Mouse (Mus musculus): ENCODE results near the gene Ppp1r12a.

- TF ChIP-seq CTCF (IDR thresholded peaks at IDR 0.05; ENCODE audit: control insufficient read depth, insufficient read depth, insufficient read length) = no peak
- TF ChIP-seq MYOD1 (IDR thresholded peaks at IDR 0.05; ENCODE audit: control insufficient read depth, insufficient read length, low read depth) = no peak
- TF ChIP-seq MAX (IDR thresholded peaks at IDR 0.05) = no peak
- TF ChIP-seq CEBPB (IDR thresholded peaks at IDR 0.05; ENCODE audit: low read depth) = no peak
- no peak for TF ChIP-seq FOSL1 (IDR thresholded peaks at IDR 0.05; ENCODE audit: insufficient read depth, low read length, poor library complexity, severe bottlenecking)
- TF ChIP-seq USF1 (IDR thresholded peaks at IDR 0.05; ENCODE audit: low read depth) = no peak
- TF ChIP-seq MYOG (IDR thresholded peaks at IDR 0.05; ENCODE audit: control insufficient read depth, extremely low read depth, insufficient read length) = no peak
Measured at GRCm38 (mm10) chr10:108143991-108144525, 17.9 kb upstream of the Ppp1r12a start.
